Mouse (Mus musculus): ENCODE data around the gene Trim37.

DNA sequence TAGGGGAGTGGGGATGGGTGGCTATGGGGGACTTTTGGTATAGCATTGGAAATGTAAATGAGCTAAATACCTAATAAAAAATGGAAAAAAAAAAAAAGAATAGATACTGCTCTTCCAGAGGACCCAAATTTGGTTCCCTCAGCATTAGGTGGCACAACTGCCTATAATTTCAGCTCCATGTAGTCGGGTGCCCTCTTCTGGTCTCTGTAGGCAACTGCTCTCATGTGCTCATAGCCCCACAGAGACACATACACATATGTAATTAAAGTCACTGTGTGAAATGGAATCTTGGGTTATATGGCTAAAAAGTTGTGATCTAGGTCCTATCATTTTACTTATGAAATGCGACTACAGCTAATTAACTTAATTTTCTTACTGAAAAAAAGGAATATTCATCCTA, 141.9 kb downstream of the Trim37 start:
- TF ChIP-seq FLI1 (IDR thresholded peaks at IDR 0.05; ENCODE audit: low read length) (no peak), GATA1 (IDR thresholded peaks at IDR 0.05; ENCODE audit: borderline replicate concordance, low read length) (no peak)
